Mouse (Mus musculus): Measurements from ENCODE around the gene Polr3b.
A peak's percentile ranks its signal among the peaks of the same experiment; 100 is the strongest.

The Polr3b gene

DNA sequence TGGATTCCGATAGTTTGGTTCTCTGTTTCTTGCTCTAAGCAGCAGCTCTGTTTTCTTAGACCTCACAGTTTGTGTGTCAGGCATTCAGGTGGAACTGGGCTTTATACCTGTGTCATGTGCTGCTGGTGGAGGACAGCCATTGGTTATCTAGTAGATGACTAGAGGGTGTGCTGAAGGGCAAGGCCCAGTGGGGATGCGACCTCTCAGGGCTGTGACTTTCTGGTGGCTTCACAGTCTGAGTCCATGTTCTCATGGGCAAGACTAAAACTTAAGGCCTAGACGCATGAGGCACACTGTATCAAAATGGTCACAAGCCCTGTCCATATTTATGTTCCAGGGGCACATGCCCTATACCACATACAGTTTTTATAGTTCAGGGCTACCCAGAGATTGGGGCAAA lies 37.2 kb downstream of the Polr3b start:
- DNase-seq (ENCODE audit: extremely low spot score, low spot score): no peak

DNA sequence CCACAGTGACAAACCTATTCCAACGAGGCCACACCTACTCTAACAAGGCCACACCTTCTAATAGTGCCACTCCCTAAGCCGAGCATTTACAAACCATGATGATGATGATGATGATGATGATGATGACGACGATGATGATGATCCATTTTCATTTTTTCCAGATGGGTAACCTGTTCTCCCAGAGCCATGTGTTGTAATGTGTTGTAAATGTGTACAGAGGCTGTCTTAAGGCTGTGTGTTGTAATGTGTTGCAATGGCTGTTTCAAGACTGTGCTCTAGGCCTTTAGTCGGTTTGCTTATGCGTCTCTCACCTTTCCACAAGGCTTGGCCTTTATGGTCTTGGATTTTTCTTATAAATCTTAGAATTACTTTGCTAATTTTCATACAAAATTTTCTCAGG lies 40.0 kb downstream of the Polr3b start:
- DNase-seq (ENCODE audit: extremely low spot score, low spot score): no peak

DNA sequence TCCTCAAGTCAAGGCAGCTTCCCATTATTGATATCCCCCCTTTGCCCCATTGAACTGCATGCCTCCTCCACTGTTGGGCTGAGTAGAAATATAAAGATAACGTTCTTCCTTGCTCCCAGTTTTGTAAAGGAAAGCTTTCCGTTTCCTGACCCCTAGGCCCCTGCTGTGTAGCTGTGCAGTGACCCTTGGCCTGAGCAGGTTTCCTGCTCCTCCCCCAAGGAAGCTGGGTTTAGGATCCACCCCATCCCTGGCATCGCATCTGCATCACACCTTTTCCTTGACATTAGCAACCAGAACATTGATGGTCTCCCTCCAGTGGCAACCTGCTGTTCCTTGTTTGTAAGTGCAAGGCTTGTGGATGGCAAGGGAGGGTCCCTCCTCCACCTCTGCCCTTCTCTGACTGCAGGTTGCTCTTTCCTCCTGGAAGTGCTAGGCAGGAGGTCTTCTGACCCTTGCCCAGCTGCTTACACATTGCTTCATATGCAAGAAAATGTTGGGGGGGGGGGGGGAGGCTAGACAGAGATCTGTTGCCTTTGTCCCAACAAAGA lies 43.7 kb downstream of the Polr3b start:
- DNase-seq (ENCODE audit: extremely low spot score, low spot score): peak; percentile 23

DNA sequence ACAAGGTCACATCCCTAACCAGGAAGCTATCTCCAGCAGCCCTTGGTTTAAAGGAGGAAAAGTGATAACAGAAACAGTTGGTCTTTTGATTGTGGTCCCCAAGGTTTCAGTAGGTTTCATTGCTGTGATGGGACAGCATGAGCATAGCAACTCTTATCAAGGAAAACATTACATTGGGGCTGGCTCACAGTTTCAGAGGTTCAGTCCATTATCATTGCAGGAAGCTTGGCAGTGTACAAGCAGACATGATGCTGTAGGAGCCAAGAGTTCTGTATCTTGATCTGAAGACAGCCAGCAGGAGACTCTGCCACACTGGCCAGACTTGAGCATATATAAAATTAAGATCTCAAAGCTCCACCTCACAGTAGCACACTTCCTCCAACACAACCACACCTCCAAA lies 53.6 kb downstream of the Polr3b start:
- DNase-seq (ENCODE audit: extremely low spot score, low spot score): no peak

DNA sequence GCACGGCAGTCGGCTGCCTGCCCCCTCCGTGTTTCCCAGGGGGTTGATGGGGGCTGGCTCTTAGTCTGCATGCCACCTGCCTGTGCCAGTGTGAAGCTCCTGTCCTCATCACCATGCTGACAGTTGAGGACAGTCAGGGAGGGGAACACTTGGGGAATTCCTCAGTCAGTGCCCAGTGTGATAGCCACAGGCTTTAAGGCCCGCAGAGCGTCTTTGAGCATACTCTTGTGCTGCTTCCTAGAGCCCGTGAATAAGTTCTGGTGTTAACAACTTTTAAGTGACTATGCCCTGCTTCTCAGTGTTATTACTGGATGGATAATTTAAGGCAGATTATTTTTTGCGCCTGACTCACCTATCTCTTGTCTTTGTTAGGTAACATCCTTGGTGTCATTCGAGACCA lies 54.4 kb downstream of the Polr3b start:
- DNase-seq (ENCODE audit: extremely low spot score, low spot score): no peak

DNA sequence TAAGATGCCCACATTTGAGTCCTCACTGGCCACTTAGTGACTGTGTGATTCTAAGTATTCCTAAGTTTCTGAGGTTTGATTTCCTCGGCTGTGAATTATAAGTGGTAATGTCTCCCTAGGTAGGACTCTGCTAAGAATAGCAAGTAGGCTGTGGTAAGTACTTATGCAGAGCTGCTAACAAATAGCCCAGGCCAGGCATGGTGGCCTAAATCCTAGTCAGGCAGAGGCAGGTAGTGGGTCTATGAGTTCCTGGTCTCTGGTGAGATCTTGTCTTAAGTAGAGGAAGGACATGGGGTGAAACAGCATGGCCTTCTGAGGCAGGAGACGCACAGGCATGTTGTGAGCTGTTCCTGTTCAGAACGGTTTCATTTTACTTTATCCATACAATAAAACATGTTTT lies 55.8 kb downstream of the Polr3b start:
- DNase-seq (ENCODE audit: extremely low spot score, low spot score): no peak

DNA sequence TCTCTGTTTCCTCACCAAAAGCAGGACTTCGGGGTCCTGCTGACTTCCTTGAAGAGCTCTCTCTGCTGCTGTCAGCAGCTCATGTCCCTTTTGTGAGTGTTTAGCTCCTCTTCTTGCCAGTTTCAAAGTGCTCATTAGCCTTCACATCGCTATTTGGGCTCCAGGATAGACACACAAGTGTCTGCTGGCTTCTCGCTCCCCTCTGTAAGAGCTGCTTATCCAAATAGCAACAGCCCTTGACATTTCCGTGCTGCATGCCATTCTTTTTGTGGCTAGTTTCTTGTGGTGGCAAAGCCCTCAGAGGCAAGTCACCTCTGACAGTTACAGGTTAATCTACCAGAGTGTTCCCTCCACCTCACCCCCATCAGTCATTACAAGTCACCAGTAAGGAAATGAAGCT lies 56.3 kb downstream of the Polr3b start:
- no peak for DNase-seq (ENCODE audit: extremely low spot score, low spot score)

DNA sequence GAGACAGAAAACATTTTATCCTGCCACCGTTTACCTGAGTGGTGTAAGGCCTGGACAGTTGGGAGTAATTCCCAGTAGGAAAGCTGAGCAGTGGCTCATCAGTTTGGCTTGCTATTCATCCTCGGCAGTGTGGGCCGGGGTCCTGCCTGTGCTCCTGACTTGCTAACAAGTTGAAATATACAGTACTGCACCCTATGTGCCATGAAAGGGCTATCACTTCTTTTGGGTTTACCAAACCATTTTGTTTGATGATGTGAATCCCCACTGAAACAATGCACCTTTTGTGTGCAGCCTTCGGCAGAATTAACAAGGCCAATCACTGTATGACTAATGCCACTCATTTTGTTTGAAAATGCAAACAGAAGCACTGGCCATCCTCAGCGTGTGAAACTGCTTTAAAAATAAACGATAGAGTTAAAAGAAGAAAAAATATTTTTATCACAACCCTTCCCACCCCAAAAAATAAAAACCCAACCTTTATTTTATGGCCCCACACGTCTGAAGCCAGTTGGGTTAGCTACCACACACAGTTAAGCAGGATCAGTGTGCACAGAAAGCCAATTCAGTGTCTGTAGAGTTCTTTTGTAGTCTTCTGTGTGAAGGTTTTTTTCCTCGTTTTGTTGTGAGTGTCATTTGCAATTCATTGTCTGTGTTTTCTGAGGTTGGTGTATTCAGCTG lies 63.5 kb downstream of the Polr3b start:
- peak; percentile 32 for DNase-seq (ENCODE audit: extremely low spot score, low spot score)

DNA sequence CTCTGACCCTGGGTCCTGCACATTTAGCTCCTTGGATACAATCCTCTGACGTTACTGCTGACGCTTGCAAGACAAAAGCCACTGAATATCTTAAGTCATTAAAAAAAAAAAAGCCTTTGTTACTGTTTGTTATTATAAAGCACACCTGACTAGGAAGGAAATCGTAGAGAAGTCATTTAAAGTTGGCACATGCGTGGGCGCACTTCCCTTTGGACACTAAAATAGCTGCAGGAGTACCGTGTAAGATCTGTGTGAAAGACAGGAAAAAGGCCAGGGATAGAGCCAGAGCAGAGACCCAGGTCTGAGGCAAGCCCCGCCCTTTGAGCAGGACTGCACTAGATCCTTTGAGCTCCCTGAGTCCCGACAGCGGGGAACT lies 64.0 kb downstream of the Polr3b start:
- DNase-seq (ENCODE audit: extremely low spot score, low spot score): peak; percentile 45

DNA sequence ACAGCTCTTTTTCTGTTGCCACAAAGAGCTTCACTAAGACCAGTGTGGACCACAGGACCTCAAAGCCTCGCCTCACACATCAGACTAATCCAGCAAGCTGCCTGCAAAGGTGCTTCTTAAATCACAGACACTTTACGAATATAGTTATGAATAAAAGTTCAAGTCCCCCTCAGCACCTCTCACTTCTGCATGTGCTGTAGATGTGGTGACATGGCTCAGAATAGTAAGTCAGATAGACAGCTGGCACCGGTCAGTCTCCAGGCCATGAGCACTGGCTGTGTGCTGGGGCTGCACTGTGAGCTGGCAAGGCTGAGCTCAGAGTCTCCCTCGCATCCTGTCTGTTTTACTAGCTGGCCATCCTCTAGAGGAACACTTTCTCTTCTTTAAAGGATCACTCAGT lies 64.6 kb downstream of the Polr3b start:
- DNase-seq (ENCODE audit: extremely low spot score, low spot score): no peak

DNA sequence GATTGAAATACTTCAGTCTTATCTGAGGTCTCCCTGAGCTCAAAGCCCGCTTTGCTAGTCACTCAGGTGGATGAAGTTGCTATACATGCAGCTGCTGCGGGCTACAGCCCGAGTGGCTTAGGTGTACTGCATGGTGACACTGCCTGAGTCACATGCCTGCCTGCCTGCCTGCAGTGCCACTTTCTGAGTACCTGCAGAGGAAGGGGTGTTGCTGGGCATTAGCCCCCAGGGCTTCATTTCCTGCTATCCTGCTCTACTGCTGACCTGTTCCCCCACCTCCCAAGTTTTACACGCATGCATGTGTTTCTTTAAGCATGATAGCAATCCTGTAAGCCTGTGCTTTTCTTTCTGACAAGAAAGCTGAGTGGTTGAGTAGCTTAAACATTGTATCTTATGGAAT lies 65.6 kb downstream of the Polr3b start:
- no peak for DNase-seq (ENCODE audit: extremely low spot score, low spot score)

DNA sequence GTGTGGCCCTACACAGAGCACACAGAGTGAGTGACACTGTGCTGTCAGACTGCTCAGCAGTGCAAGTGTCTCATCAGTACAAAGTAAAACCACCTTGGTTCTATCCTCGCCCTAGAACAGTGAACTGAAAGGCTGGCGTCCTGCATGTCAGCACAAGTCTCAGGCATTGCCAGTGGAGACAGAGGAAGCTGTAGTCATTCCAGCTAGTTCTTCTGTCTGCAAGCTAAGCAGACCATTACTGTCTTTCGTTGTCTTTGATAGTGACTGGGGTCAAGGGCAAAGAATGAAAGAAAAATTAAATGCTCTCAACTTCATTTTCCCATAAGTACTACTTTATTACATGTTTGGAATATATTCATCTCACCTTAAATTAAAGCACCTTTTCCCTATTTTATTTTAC lies 67.8 kb downstream of the Polr3b start:
- no peak for DNase-seq (ENCODE audit: extremely low spot score, low spot score)

DNA sequence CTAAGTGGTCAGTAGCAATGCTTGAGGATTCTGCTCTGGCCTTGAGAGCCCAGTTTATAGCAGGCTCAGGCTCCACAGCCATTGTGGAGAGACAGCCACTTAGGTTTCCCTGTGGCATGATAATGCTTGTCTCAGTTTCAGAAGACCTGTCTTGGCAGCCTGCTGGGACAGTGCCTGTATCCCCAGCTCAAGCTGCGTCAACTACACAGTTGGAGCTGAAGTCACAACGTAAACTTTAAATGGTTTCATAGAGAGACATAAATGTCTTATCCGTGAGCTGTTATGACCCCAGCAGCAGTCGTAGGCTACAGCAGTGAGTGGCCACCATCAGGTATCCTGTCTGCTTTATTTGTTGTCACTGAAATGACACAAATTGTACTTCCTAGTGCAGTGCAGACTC lies 68.7 kb downstream of the Polr3b start:
- no peak for DNase-seq (ENCODE audit: extremely low spot score, low spot score)

DNA sequence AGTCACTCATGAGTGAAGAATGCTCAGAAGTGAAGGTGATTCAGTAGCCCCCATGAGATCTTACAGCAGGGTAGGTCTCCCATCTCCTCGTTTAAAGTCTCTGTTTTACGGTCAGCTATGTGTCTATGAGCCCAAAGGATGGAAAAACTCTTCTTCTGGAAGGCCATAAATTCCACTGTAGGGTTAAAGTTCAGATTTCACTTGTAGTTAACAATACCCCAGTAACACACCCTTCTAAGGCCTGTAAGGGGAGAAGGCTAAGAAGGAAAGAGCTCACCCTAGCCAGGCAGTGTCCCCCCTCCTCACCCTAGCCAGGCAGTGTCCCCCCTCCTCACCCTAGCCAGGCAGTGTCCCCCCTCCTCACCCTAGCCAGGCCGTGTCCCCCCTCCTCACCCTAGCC lies 69.6 kb downstream of the Polr3b start:
- no peak for DNase-seq (ENCODE audit: extremely low spot score, low spot score)

DNA sequence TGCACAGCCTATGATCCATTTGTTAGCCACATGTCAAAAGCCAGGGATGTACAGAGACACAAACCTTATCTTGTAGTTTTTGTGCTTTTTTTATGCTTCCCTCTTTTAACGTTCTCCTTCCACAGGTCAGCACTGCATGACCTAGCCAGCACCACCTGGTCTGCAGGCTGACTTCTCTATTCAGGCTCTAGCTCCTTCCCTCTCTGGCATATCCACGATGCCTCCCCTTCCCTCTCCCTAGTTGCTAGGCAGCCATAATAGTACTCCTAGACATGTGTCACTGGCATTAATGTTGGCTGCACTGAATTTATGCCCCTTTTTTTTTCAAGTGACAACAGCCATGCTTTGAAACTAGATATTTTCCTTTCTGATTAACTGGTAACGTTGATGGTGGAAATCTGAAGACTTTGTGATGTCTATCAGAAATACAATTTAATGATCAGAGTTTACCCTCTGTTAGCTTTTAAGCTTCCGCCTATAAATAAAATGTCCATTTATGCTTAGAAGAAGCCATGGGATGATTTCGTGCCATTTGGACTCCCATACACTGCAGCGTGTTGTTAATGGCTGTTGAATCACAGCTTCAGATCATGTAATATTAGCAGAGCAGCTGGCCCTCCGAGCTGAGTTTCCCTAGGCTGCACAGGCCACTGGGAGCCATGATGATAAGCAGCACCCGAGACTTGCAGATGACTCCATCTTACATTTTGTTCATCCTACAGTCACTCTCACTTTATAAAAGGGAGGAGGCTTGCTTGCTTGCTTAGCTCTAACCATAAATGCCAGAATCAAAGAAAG lies 71.9 kb downstream of the Polr3b start:
- no peak for DNase-seq (ENCODE audit: extremely low spot score, low spot score)

DNA sequence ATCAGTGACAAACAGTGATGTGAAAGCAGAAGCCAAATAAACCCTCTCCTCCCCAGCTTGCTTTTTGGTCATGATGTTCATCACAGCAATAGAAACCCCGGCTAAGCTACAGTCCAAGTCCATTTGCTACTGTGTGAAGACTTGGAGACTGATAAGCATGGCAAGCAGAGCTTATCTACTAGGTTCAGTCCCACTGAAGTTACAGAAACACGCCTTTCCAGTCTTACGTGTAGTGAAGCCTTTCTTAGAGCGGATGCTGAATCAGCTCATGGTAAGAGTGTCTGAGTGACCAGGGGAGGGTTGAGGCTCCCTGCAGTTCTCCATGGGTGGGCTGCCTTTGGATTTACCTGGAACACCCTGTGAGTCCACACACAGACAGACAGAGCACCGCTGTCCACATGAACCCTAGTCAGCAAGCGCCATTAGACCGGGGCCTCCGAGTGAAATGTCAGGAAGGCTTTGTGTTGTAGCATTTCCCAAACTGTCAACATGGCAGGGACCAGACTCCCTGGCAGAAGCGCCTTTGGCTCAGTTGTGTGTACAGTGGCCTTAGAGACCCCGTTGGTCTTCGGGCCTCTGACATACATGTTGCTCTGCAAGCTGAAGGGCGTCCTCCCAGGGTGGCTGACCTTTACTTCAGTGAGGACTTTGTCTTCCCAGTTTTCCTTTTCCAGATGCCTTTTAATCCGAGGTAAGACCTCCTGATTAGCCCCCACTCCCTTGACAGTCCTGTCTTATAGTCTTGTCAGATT lies 78.3 kb downstream of the Polr3b start:
- no peak for DNase-seq (ENCODE audit: extremely low spot score, low spot score)

DNA sequence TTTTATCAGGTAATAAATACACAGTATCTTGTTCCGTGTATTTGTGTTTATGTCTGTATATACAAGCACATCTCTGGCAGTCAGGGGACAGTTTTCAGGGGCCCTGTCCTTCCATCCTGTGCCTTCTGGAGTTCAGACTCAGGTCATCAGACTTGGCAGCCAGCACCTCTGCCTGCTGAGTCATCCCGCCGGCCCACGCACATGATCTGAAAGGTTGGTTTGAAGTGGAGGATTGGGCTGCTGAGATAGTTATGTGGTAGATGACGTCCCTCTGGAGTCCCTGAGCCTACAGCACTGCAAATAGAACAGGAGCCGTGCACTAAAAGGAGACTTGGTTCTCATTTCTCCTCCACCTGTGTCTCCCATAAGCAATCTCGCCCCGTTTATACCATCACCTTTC lies 79.0 kb downstream of the Polr3b start:
- no peak for DNase-seq (ENCODE audit: extremely low spot score, low spot score)

DNA sequence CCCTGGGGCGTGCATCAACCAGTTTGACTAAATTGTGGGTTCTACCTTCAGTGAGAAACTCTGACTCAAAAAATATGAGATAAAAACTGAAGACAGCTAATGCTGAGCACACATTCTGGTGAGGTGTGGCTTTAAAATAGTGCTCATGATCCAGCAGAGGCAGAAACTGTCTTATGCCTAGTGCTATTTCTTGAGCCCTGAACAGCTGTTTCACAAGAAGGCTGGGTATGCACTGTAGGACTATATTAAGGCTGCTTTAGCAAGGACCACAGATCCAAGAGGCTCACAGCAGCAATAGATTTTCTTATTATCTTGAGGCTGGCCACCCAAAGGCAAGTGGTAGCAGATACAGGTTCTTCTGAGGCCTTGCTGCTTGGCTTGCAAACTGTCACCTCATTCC lies 80.0 kb downstream of the Polr3b start:
- no peak for DNase-seq (ENCODE audit: extremely low spot score, low spot score)

DNA sequence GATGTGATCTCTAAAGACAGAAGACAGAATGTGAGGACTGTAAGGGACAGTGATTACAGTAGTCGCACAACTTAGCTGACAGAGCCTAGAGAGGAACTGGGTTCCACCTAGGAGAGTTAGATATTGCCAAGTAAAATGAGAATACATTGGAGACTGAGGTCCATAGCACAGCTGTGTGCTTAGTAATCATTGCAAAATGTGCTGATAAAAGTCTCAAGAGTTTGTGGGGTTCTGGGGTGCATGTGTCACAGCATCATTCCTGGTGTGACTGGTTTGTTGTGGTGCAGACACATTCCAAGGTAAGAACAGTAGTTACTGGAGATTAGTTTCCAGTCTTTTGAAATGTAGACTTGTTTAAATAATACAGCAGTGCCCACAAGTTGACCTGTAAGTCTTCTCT lies 82.5 kb downstream of the Polr3b start:
- DNase-seq (ENCODE audit: extremely low spot score, low spot score): no peak

DNA sequence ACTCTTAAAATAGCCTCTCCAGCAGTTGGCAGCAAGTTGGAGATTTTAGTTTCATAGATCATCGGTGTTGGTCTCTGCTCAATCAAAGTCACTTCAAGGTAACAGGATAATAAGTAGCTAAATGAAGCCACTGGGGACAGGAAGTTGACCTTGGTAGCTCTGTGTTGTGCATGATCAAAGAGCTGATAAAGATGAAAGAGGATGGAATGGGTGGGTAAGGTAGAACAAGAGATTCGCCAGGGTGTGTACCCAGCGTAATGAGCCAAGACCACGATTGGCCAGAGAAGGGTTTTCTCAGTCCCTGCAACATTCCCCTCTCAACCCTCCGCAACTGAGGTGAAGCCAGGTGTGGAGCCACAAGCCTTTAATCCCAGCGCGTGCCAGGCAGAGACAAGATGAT lies 83.1 kb downstream of the Polr3b start:
- no peak for DNase-seq (ENCODE audit: extremely low spot score, low spot score)

DNA sequence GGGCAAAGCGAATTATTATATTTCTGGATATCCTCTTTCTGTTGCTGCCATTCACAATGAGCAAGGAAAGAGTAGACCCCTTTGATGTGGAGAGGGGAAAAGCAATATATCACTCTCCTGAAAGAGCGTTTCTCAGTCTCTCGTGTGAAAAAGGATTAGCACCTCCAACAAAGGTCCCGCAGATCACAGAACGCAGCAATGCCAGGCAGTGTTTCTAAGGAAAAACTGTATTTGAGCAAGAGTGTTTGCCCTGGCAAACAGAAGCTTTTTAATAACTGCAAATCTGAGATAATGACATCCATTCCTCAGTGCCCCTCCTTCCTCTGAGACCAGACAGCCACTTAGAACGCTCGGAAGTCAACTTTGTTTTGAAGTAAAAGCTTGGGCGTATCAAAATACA lies 84.5 kb downstream of the Polr3b start:
- no peak for DNase-seq (ENCODE audit: extremely low spot score, low spot score)

DNA sequence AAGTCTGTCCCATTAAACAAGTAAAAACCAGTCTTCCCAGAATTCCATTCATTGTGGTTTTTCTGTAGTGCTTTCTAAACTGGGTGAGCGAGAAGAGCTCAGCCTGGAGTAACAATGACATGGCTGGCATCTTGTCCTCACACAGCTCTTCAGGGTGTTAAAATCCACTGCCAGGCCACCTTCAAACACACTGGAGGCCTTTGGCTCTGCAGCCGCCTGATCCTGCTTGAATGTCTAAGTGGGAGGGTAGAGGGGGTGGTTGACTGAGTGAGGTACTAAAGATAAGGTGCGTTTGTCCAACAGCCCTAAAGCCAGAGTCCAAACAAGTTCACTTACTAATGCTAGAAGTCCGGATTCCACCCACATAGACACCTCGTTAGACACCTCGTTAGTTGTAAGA lies 85.1 kb downstream of the Polr3b start:
- DNase-seq (ENCODE audit: extremely low spot score, low spot score): no peak

Data from neural tube, embryonic 10.5 days (tissue).